Mouse (Mus musculus): Measurements from ENCODE around the gene Dxo. TPM values are rescaled to one million over a fixed set of nuclear protein-coding genes. Genes with fewer than 3 reads are reported as not detected.
"Not testable (repeated sequence)": the region's sequence is repeated elsewhere in the genome, so short reads cannot be mapped to it uniquely, and the experiment has no call there.

The Dxo gene
- polyA plus RNA-seq, 2 experiments: 52.6 to 87.6 TPM

GRCm38 (mm10) chr17:34804871-34805562 lies 31.8 kb upstream of the Dxo start:
- Histone ChIP-seq H3K9me3 (ENCODE audit: control insufficient read depth, low read length) (no peaks in the 10 kb centered on the region), H3K9ac (ENCODE audit: low read depth, low read length, severe bottlenecking) (no peak overlapping the region), H3K36me3 (ENCODE audit: control insufficient read depth, insufficient read depth, low read length) (no peaks in the 10 kb centered on the region), H3K4me1 (ENCODE audit: control insufficient read depth, insufficient read depth, low read length) (no peaks in the 10 kb centered on the region), H3K4me3 (replicated peaks; ENCODE audit: low read length) (no peak overlapping the region), H3K27me3 (ENCODE audit: control insufficient read depth, insufficient read depth, low read length) (no peaks in the 10 kb centered on the region), H3K4me2 (replicated peaks; ENCODE audit: low read depth, low read length, severe bottlenecking) (no peak overlapping the region), H3K27ac (replicated peaks; ENCODE audit: low read depth, low read length) (no peak overlapping the region)
- DNase-seq (ENCODE audit: low spot score) (no peak), ATAC-seq (ENCODE audit: low FRiP score, low read depth) (no peak)
- WGBS: 77% methylated on average over 6 of the region's 6 CpGs
- no peak for TF ChIP-seq POLR2A (IDR thresholded peaks at IDR 0.05; ENCODE audit: borderline replicate concordance, extremely low read depth, insufficient read depth, insufficient read length)

GRCm38 (mm10) chr17:34807176-34807575 lies 29.6 kb upstream of the Dxo start:
- H3K9ac ChIP-seq (ENCODE audit: low read depth, low read length, severe bottlenecking): no peak overlapping the region
- no peaks in the 10 kb centered on the region for H3K27me3 ChIP-seq (ENCODE audit: control insufficient read depth, insufficient read depth, low read length)
- no peak overlapping the region for H3K4me3 ChIP-seq (replicated peaks; ENCODE audit: low read length)
- TF ChIP-seq POLR2A (IDR thresholded peaks at IDR 0.05; ENCODE audit: borderline replicate concordance, extremely low read depth, insufficient read depth, insufficient read length): no peak
- WGBS: 72% methylated on average over 3 of the region's 3 CpGs
- no peak overlapping the region for H3K4me2 ChIP-seq (replicated peaks; ENCODE audit: low read depth, low read length, severe bottlenecking)
- H3K4me1 ChIP-seq (ENCODE audit: control insufficient read depth, insufficient read depth, low read length): no peaks in the 10 kb centered on the region
- H3K36me3 ChIP-seq (ENCODE audit: control insufficient read depth, insufficient read depth, low read length): no peaks in the 10 kb centered on the region
- DNase-seq (ENCODE audit: low spot score) (no peak), ATAC-seq (ENCODE audit: low FRiP score, low read depth) (no peak)
- no peaks in the 10 kb centered on the region for H3K9me3 ChIP-seq (ENCODE audit: control insufficient read depth, low read length)
- H3K27ac ChIP-seq (replicated peaks; ENCODE audit: low read depth, low read length): no peak overlapping the region

- DNase-seq (ENCODE audit: low spot score): no peak
- WGBS: 84% methylated on average over 6 of the region's 6 CpGs
- H3K4me2 ChIP-seq (replicated peaks; ENCODE audit: low read depth, low read length, severe bottlenecking): no peak overlapping the region
- no peaks in the 10 kb centered on the region for H3K4me1 ChIP-seq (ENCODE audit: control insufficient read depth, insufficient read depth, low read length)
- H3K27ac ChIP-seq (replicated peaks; ENCODE audit: low read depth, low read length): no peak overlapping the region
- ATAC-seq (ENCODE audit: low FRiP score, low read depth): no peak
- no peak overlapping the region for H3K9ac ChIP-seq (ENCODE audit: low read depth, low read length, severe bottlenecking)
- H3K9me3 ChIP-seq (ENCODE audit: control insufficient read depth, low read length): no peaks in the 10 kb centered on the region
- no peaks in the 10 kb centered on the region for H3K36me3 ChIP-seq (ENCODE audit: control insufficient read depth, insufficient read depth, low read length)
- no peak for TF ChIP-seq POLR2A (IDR thresholded peaks at IDR 0.05; ENCODE audit: borderline replicate concordance, extremely low read depth, insufficient read depth, insufficient read length)
- no peaks in the 10 kb centered on the region for H3K27me3 ChIP-seq (ENCODE audit: control insufficient read depth, insufficient read depth, low read length)
- H3K4me3 ChIP-seq (replicated peaks; ENCODE audit: low read length): no peak overlapping the region
Observed at GRCm38 (mm10) chr17:34808599-34809205, 28.1 kb upstream of the Dxo start.

GRCm38 (mm10) chr17:34810411-34810810 lies 26.4 kb upstream of the Dxo start:
- 79% methylated on average over 5 of the region's 5 CpGs for WGBS
- H3K4me2 ChIP-seq (replicated peaks; ENCODE audit: low read depth, low read length, severe bottlenecking); H3K9ac ChIP-seq (ENCODE audit: low read depth, low read length, severe bottlenecking); DNase-seq (ENCODE audit: low spot score); H3K27me3 ChIP-seq (ENCODE audit: control insufficient read depth, insufficient read depth, low read length); H3K36me3 ChIP-seq (ENCODE audit: control insufficient read depth, insufficient read depth, low read length); H3K27ac ChIP-seq (replicated peaks; ENCODE audit: low read depth, low read length); H3K4me1 ChIP-seq (ENCODE audit: control insufficient read depth, insufficient read depth, low read length); H3K4me3 ChIP-seq (replicated peaks; ENCODE audit: low read length); ATAC-seq (ENCODE audit: low FRiP score, low read depth); H3K9me3 ChIP-seq (ENCODE audit: control insufficient read depth, low read length): not testable (repeated sequence)

GRCm38 (mm10) chr17:34810811-34811210 lies 26.0 kb upstream of the Dxo start:
- not testable (repeated sequence) for H3K4me1 ChIP-seq (ENCODE audit: control insufficient read depth, insufficient read depth, low read length); H3K36me3 ChIP-seq (ENCODE audit: control insufficient read depth, insufficient read depth, low read length); DNase-seq (ENCODE audit: low spot score); H3K27me3 ChIP-seq (ENCODE audit: control insufficient read depth, insufficient read depth, low read length); H3K4me2 ChIP-seq (replicated peaks; ENCODE audit: low read depth, low read length, severe bottlenecking); ATAC-seq (ENCODE audit: low FRiP score, low read depth); H3K4me3 ChIP-seq (replicated peaks; ENCODE audit: low read length); H3K9me3 ChIP-seq (ENCODE audit: control insufficient read depth, low read length); H3K27ac ChIP-seq (replicated peaks; ENCODE audit: low read depth, low read length); H3K9ac ChIP-seq (ENCODE audit: low read depth, low read length, severe bottlenecking)
- WGBS: 78% methylated on average over 5 of the region's 8 CpGs

Measured in limb, embryonic 14.5 days (tissue).